Mouse (Mus musculus): Measurements from ENCODE around the gene Tex2.

DNA sequence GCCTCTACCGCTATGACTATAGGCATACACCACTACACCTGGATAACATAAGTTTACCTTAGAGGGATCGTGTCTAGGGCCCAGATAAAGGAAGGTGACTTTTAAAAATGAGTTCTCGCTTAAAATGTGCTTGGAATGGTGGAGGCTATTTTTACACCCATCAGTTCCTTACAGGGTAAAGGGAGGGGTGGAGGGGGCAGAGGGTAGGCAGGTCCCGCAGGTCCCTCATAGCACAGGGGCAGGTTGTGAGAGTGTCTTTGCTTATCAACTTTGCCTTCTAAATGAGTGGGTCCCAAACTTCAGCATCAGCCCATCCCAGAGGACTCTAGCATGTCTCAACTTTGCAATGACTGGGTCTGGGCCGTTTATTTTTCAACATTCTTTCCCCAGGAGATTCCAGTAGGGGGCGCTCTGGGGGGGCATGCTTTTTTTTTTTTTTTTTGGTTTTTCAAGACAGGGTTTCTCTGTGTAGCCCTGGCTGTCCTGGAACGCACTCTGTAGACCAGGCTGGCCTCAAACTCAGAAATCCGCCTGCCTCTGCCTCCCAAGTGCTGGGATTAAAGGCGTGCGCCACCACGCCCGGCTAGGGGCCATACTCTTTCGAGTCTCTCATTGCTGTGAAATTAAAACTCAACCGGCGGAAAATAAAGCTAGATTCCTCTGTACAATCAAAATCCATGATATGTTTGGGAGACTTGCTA is 565 bp upstream of the Tex2 start:
- TF ChIP-seq CTCF (IDR thresholded peaks at IDR 0.05; ENCODE audit: borderline replicate concordance, insufficient read depth, low read length) (no peak), POLR2A (IDR thresholded peaks at IDR 0.05; ENCODE audit: low read depth, low read length) (no peak)

All from embryonic fibroblast, embryonic 13.5 days (primary cell).